Mouse (Mus musculus): ENCODE measurements around the gene Olfr1260.

GRCm38 (mm10) chr2:89974184-89974583 is at the start of gene Olfr1260:
- TF ChIP-seq CTCF (IDR thresholded peaks at IDR 0.05) (no peak), EP300 (IDR thresholded peaks at IDR 0.05) (no peak)
